Mouse (Mus musculus) heart, embryonic 16.5 days (tissue): ENCODE results near the gene Crispld2. TPM values are rescaled to one million over a fixed set of nuclear protein-coding genes. Genes with fewer than 3 reads are reported as not detected.

Source experiments
- ATAC-seq: fragments of 200-750 bp; cut with Nextera tagmentation; replicated peaks from 2 replicates; pipeline ENCODE4 v1.8.0; 2017; ENCODE audit warnings: moderate number of reproducible peaks; ENCODE audit not compliant: insufficient read depth, low FRiP score; ENCODE audit errors: extremely low read depth
- H3K27ac ChIP-seq: fragments of 300-500 bp; sonication (generic); 2 replicates; pipeline ENCODE4 v1.5.1; 2014; ENCODE audit warnings: mild to moderate bottlenecking, low read length, control low read depth, moderate library complexity
- H3K27me3 ChIP-seq: fragments of 300-500 bp; sonication (generic); 2 replicates; pipeline ENCODE4 v1.6.1; 2014; ENCODE audit warnings: low read length, mixed read lengths; ENCODE audit not compliant: control insufficient read depth, insufficient read depth
- H3K36me3 ChIP-seq: fragments of 300-500 bp; sonication (generic); 2 replicates; pipeline ENCODE4 v1.6.1; 2014; ENCODE audit not compliant: control insufficient read depth, insufficient read depth
- H3K4me1 ChIP-seq: fragments of 300-500 bp; sonication (generic); 2 replicates; pipeline ENCODE4 v1.6.1; 2014; ENCODE audit warnings: low read length, mixed read lengths; ENCODE audit not compliant: control insufficient read depth, insufficient read depth
- H3K4me2 ChIP-seq: fragments of 300-500 bp; sonication (generic); 2 replicates; pipeline ENCODE4 v1.6.1; 2014; ENCODE audit warnings: low read depth, mild to moderate bottlenecking, control low read depth, low read length
- H3K4me3 ChIP-seq: fragments of 300-500 bp; sonication (generic); 2 replicates; pipeline ENCODE4 v1.5.1; 2014; ENCODE audit warnings: mild to moderate bottlenecking, control low read depth, low read length
- H3K9ac ChIP-seq: fragments of 300-500 bp; sonication (generic); 2 replicates; pipeline ENCODE4 v1.6.1; 2014; ENCODE audit warnings: low read length, control low read depth
- H3K9me3 ChIP-seq: fragments of 300-500 bp; sonication (generic); replicated peaks from 2 replicates; pipeline ENCODE4 v1.6.1; 2016; ENCODE audit warnings: low read length; ENCODE audit not compliant: control insufficient read depth
- WGBS: fragments of 180-500 bp; shearing (Covaris S2); extraction: QIAGEN DNeasy Blood & Tissue Kit; methylation state at CpG from one replicate; pipeline ENCODE4 v1.1.7; 2014; 5-methylcytosine and 5-hydroxymethylcytosine counted together
- polyA plus RNA-seq: library from polyadenylated mRNA; unstranded; fragments of >200 nt; fragmentation: Nextera tagmentation; extraction: Ambion mirVana; gene quantifications from 2 replicates; pipeline ENCODE4 v1.2.1, GENCODE M21; 2015

The Crispld2 gene
- polyA plus RNA-seq, 1 experiment from 2014 or later, result 2.4 TPM

DNA sequence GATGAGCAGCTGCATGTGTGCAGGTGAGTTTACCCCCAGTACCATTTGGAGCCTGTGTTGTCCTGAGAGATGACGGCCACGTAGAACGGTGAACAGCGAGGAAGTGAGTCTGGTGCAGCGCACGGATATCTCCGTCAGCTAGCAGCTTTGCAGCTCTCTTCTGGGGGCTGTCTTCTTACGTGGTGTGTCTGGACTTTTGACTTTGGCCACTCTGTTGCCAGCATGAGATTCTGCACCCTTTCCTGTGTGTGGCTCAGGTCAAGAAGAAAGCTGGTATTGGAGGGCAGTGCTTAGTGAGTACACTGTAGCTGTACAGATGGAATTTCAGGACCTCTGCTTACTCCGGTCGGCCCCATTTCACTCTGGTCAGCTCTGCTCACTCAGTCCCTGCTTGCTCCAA is 34.2 kb upstream of the Crispld2 start:
- Histone ChIP-seq H3K27me3 (no peaks in the 10 kb centered on the region), H3K4me1 (peaks cover 4% of the 10 kb centered on the region; the same call in 1 of the 2 replicates), H3K36me3 (peaks cover 41% of the 10 kb centered on the region), H3K9me3 (no peaks in the 10 kb centered on the region), H3K4me2 (no peak overlapping the region), H3K4me3 (no peak overlapping the region), H3K9ac (no peak overlapping the region), H3K27ac (no peak overlapping the region)
- WGBS, result 94% methylated on average over 10 of the region's 10 CpGs
- no peak for ATAC-seq

DNA sequence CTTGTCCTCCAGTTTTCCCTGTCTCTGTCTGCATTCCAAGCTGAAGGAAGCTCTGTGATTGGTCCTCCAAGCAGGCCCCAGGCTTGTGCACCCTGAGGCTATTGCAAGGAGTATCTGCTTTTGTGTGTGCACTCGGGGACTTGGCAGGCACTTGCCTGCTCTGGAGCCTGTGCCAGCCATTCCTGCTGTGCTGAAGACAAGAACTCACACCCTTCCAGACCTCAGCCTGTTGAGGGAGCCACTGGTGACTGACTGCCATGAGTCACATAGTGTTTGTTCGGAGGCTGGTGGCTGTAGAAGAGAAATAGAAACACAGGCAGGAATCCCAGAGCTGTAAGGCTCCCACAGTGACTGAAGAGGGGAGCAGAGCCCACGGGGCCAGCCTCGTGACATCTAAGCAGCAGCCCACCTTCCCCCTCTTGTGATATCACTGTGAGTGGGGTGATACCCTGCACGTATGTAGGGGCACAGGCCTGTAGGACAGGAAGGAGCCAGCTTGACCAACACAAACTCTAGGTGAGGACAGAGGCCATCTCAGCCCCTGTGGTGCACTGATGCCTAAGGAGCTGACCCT is 31.6 kb upstream of the Crispld2 start:
- Histone ChIP-seq H3K36me3 (peaks cover 18% of the 10 kb centered on the region), H3K27ac (peak overlapping the region; percentile 29; the same call in 1 of the 2 replicates), H3K27me3 (no peaks in the 10 kb centered on the region), H3K9ac (no peak overlapping the region), H3K4me2 (no peak overlapping the region), H3K4me1 (peaks cover 4% of the 10 kb centered on the region; the same call in 1 of the 2 replicates), H3K9me3 (no peaks in the 10 kb centered on the region), H3K4me3 (no peak overlapping the region)
- WGBS, result 41% methylated on average over 5 of the region's 5 CpGs
- peak; percentile 56 for ATAC-seq

DNA sequence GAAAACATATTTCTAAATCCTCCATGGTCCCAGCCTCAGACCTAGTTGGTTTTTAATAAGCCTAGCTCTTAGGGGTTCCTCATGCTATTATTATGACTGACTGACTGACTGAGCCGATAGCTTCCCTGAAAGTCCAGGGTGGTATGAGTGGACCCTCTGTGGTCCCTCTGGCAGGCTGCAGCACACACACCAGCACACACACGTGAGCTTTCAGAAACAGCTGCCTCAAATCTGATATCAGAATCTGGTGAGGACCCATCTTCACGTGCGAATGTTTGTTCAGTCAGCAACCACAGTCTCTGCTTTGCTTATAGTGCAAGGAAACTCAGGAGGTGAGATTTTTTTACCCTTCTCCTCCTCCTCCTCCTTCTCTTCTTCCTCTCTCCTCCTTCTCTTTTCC is 27.4 kb upstream of the Crispld2 start:
- 66% methylated on average over 4 of the region's 4 CpGs for WGBS
- no peak for ATAC-seq

DNA sequence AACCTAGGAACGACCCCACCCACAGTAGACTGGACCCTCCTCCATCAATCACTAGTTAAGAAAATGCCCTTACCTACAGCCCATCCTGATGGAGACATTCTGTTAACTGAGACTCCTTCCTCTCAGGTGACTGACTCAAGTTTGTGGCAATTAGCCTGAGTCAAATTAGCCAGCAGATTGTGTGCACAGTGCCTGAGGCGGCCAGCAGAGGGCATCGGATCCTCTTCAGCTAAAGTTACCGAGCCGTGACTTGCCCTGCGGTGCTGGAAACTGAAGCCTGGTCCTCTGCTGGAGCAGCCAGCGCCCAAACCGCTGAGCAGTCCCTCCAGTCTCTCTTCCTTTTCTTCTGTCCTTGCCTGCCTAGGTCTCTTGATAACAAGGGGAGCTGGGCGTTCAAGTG is 24.8 kb upstream of the Crispld2 start:
- H3K27ac ChIP-seq, result no peak overlapping the region
- 85% methylated on average over 9 of the region's 9 CpGs for WGBS
- H3K4me2 ChIP-seq, result no peak overlapping the region
- no peak overlapping the region for H3K9ac ChIP-seq
- H3K4me1 ChIP-seq, result no peaks in the 10 kb centered on the region
- H3K27me3 ChIP-seq, result peaks cover 3% of the 10 kb centered on the region
- peaks cover 6% of the 10 kb centered on the region; the same call in 1 of the 2 replicates for H3K9me3 ChIP-seq
- no peak overlapping the region for H3K4me3 ChIP-seq
- no peaks in the 10 kb centered on the region for H3K36me3 ChIP-seq
- no peak for ATAC-seq

More for the DNA sequence above, 27.4 kb upstream of the Crispld2 start:
- no peak overlapping the region for H3K4me3 ChIP-seq
- no peak overlapping the region for H3K27ac ChIP-seq
- H3K4me2 ChIP-seq, result no peak overlapping the region
- H3K27me3 ChIP-seq, result peaks cover 3% of the 10 kb centered on the region; the same call in 1 of the 2 replicates
- H3K4me1 ChIP-seq, result peaks cover 4% of the 10 kb centered on the region; the same call in 1 of the 2 replicates
- H3K9ac ChIP-seq, result no peak overlapping the region
- H3K36me3 ChIP-seq, result no peaks in the 10 kb centered on the region
- peaks cover 6% of the 10 kb centered on the region; the same call in 1 of the 2 replicates for H3K9me3 ChIP-seq

DNA sequence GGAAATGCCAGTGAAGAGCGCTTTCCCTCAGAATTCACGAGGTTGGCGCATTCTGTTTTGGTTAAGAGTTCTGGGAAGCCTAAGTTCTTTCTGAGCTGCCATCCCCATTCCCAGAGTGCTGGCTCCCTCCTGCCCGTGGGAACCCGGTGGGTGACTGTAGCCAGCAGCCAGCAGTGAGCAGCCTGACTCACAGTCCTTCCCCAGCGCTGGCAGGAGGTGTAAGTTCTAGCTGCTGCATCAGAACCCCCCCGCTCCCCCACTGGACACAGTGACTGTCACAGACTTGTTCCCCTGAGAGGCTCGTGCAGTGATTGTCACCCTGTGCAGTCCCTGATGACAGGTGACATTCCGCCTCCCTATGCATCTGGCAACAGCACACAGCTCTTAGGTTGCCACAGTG is 22.1 kb upstream of the Crispld2 start:
- no peak overlapping the region for H3K4me3 ChIP-seq
- no peaks in the 10 kb centered on the region for H3K4me1 ChIP-seq
- WGBS, result 56% methylated on average over 9 of the region's 9 CpGs
- H3K4me2 ChIP-seq, result no peak overlapping the region
- H3K36me3 ChIP-seq, result no peaks in the 10 kb centered on the region
- no peak overlapping the region for H3K27ac ChIP-seq
- H3K9ac ChIP-seq, result no peak overlapping the region
- H3K9me3 ChIP-seq, result peaks cover 6% of the 10 kb centered on the region; the same call in 1 of the 2 replicates
- peaks cover 3% of the 10 kb centered on the region for H3K27me3 ChIP-seq
- no peak for ATAC-seq

DNA sequence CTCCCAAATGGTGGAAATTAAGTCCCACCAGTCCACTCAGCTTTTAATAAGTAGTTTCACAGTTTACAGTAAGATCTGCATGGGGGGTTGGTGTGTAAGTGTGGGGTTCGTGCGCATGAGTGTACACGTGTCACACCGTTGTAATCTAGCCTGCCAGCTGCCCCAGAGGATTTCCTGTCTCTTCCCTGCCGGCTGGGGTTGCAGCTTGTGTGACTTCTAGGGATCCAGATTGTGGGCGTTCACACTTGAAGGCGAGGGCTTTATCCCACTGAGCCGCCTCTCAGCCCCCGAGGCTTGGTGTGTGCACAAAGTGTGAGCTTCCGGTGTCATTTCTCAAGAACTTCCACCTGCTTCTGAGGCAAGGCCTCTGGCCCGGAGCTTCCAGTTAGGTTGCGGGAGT is 19.7 kb upstream of the Crispld2 start:
- Histone ChIP-seq H3K9ac (no peak overlapping the region), H3K36me3 (no peaks in the 10 kb centered on the region), H3K4me3 (no peak overlapping the region), H3K9me3 (peaks cover 2% of the 10 kb centered on the region; the same call in 1 of the 2 replicates), H3K4me2 (no peak overlapping the region), H3K4me1 (no peaks in the 10 kb centered on the region), H3K27ac (peak overlapping the region; percentile 40; the same call in 1 of the 2 replicates), H3K27me3 (peaks cover 3% of the 10 kb centered on the region)
- 53% methylated on average over 12 of the region's 12 CpGs for WGBS
- ATAC-seq, result peak; percentile 55; the same call in 1 of the 2 replicates

DNA sequence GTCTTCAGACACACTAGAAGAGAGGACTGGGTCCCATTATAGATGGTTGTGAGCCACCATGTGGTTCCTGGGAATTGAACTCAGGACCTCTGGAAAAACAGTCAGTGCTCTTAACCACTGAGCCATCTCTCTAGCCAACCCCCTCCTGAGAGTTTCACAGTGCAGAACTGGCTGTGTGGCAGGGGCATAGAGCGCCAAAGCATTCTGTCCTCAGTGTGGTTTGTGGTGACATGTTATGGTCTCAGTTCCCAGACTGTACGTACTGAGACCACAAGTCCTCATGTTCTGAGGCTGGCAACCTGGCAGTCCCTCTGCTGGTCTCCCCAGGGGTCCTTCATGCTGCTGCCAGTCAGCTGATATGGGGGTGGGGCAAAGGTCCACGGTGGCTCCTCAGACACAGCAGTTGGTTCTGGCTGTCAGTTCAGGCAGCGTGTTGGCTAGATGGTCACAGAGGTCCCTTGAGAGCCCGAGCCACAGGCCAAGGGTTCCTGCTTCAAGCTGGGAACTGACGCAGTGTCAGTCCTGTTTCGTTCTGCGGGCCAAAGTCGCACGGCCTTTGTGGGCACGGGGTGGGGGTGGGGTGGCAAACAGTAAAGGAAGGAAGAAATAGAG is 13.4 kb upstream of the Crispld2 start:
- Histone ChIP-seq H3K27ac (no peak overlapping the region), H3K36me3 (no peaks in the 10 kb centered on the region), H3K4me1 (no peaks in the 10 kb centered on the region), H3K4me2 (no peak overlapping the region), H3K9me3 (no peaks in the 10 kb centered on the region), H3K4me3 (no peak overlapping the region), H3K9ac (no peak overlapping the region), H3K27me3 (no peaks in the 10 kb centered on the region)
- no peak for ATAC-seq
- WGBS, result 58% methylated on average over 11 of the region's 11 CpGs

DNA sequence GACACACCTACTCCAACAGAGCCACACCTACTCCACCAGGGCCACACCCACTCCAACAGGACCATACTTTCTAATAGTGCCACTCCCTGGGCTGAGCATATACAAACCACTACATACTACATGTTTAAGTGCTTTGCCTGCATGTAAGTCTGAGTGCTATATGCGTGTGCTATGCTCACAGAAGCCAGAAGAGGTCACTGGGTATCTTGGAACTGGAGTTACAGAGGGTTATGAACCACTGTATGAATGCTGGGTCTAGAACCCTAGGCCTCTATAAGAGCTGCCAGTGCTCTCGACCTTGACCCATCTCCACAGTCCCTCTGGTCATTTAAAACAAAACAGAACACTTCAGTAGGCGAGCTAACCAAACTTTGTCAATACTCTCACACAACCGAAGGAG is 11.0 kb upstream of the Crispld2 start:
- ATAC-seq, result no peak
- WGBS, result 70% methylated on average over 4 of the region's 4 CpGs
- Histone ChIP-seq H3K4me2 (no peak overlapping the region), H3K27me3 (no peaks in the 10 kb centered on the region), H3K36me3 (no peaks in the 10 kb centered on the region), H3K4me3 (no peak overlapping the region), H3K4me1 (no peaks in the 10 kb centered on the region), H3K9ac (no peak overlapping the region), H3K27ac (no peak overlapping the region), H3K9me3 (no peaks in the 10 kb centered on the region)

DNA sequence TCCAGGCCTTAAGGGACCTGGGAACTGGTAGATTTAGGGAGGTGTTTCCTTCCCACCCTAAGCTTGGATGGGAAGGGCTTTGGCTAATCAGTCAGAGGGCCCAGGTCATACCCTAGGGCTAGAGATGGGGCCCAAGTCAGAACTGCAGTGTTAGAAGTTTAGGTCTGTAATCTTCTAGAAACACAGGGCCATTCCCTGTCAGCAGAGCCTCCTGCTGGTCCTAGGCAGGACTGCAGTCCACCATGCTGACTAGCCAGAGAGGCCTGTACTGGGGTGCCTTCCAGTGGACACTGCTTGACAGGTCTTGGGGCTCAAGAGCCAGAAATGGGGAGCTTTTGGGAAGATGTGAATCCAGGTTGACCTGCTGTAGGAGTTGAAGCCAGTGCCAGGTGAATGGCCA is 8.2 kb upstream of the Crispld2 start:
- no peaks in the 10 kb centered on the region for H3K27me3 ChIP-seq
- H3K27ac ChIP-seq, result no peak overlapping the region
- H3K4me1 ChIP-seq, result peaks cover 8% of the 10 kb centered on the region
- H3K36me3 ChIP-seq, result no peaks in the 10 kb centered on the region
- no peak overlapping the region for H3K4me3 ChIP-seq
- no peaks in the 10 kb centered on the region for H3K9me3 ChIP-seq
- H3K9ac ChIP-seq, result no peak overlapping the region
- H3K4me2 ChIP-seq, result no peak overlapping the region
- no peak for ATAC-seq
